Mouse (Mus musculus): ENCODE measurements around the gene Msh6.

- TF ChIP-seq EP300 (optimal IDR thresholded peaks at IDR 0.05) = no peak
- TF ChIP-seq CTCF (IDR thresholded peaks at IDR 0.05; ENCODE audit: low read depth) = no peak
Measured at GRCm38 (mm10) chr17:88023924-88024323, 49.1 kb downstream of the Msh6 start.
